Mouse (Mus musculus) right cerebral cortex, postnatal 36 days (tissue): ENCODE measurements around the gene Tbc1d22a.
"Not testable (repeated sequence)": the region's sequence is repeated elsewhere in the genome, so short reads cannot be mapped to it uniquely, and the experiment has no call there.

Source experiments
- DNase-seq, 2 experiments: peaks; one replicate each; pipeline ENCODE4 v3.0.0; 2022; ENCODE audit warnings: low spot score in 2 of 2, mixed read lengths in 1 of 2

The Tbc1d22a gene

GRCm38 (mm10) chr15:86203292-86203793 is 10.9 kb upstream of the Tbc1d22a start:
- no peak for DNase-seq

- no peak for DNase-seq
Measured at GRCm38 (mm10) chr15:86203942-86204561, 10.2 kb upstream of the Tbc1d22a start.

- no peak for DNase-seq
Measured at GRCm38 (mm10) chr15:86205300-86205699, 9.0 kb upstream of the Tbc1d22a start.

- no peak for DNase-seq
Measured at GRCm38 (mm10) chr15:86206385-86206784, 7.9 kb upstream of the Tbc1d22a start.

- DNase-seq: not testable (repeated sequence)
Measured at GRCm38 (mm10) chr15:86212193-86212592, 2.1 kb upstream of the Tbc1d22a start.

- no peak for DNase-seq
Measured at GRCm38 (mm10) chr15:86214549-86215201, 416 bp downstream of the Tbc1d22a start.

- DNase-seq: not testable (repeated sequence)
Measured at GRCm38 (mm10) chr15:86216641-86217040, 2.4 kb downstream of the Tbc1d22a start.

GRCm38 (mm10) chr15:86219534-86220228 is 5.4 kb downstream of the Tbc1d22a start:
- DNase-seq: no peak

GRCm38 (mm10) chr15:86220229-86220630 is 6.0 kb downstream of the Tbc1d22a start:
- DNase-seq: no peak

GRCm38 (mm10) chr15:86220715-86221114 is 6.5 kb downstream of the Tbc1d22a start:
- no peak for DNase-seq

GRCm38 (mm10) chr15:86221369-86221768 is 7.1 kb downstream of the Tbc1d22a start:
- no peak for DNase-seq

GRCm38 (mm10) chr15:86221901-86222300 is 7.6 kb downstream of the Tbc1d22a start:
- DNase-seq: not testable (repeated sequence)

GRCm38 (mm10) chr15:86224972-86225551 is 10.8 kb downstream of the Tbc1d22a start:
- peak in 1 of 2 experiments; percentile 68 for DNase-seq

GRCm38 (mm10) chr15:86226221-86226620 is 12.0 kb downstream of the Tbc1d22a start:
- no peak for DNase-seq

GRCm38 (mm10) chr15:86226968-86227367 is 12.7 kb downstream of the Tbc1d22a start:
- DNase-seq: no peak

- no peak for DNase-seq
Measured at GRCm38 (mm10) chr15:86228186-86228585, 13.9 kb downstream of the Tbc1d22a start.

GRCm38 (mm10) chr15:86229088-86229487 is 14.8 kb downstream of the Tbc1d22a start:
- DNase-seq: no peak

- DNase-seq: no peak
Measured at GRCm38 (mm10) chr15:86229623-86230022, 15.4 kb downstream of the Tbc1d22a start.

- no peak for DNase-seq
Measured at GRCm38 (mm10) chr15:86231170-86231569, 16.9 kb downstream of the Tbc1d22a start.

- no peak for DNase-seq
Measured at GRCm38 (mm10) chr15:86231831-86232512, 17.7 kb downstream of the Tbc1d22a start.

- DNase-seq: no peak
Measured at GRCm38 (mm10) chr15:86234001-86234400, 19.7 kb downstream of the Tbc1d22a start.
